Mouse (Mus musculus) hindbrain, embryonic 15.5 days (tissue): Measurements from ENCODE around the gene Adgrb3. TPM values are rescaled to one million over a fixed set of nuclear protein-coding genes. Genes with fewer than 3 reads are reported as not detected.

Source experiments
- ATAC-seq: fragments of 200-750 bp; cut with Nextera tagmentation; 2 replicates; pipeline ENCODE4 v1.8.0; 2017; ENCODE audit warnings: low read depth, moderate number of reproducible peaks, moderate TSS enrichment; ENCODE audit not compliant: low FRiP score
- H3K27ac ChIP-seq: fragments of 300-500 bp; sonication (generic); replicated peaks from 2 replicates; pipeline ENCODE4 v1.5.1; 2015; ENCODE audit warnings: mild to moderate bottlenecking, inconsistent platforms
- H3K27me3 ChIP-seq: fragments of 300-500 bp; sonication (generic); 2 replicates; pipeline ENCODE4 v1.6.1; 2015; ENCODE audit warnings: control low read depth, inconsistent platforms
- H3K36me3 ChIP-seq: fragments of 300-500 bp; sonication (generic); 2 replicates; pipeline ENCODE4 v1.6.1; 2015; ENCODE audit warnings: control low read depth, inconsistent platforms
- H3K4me1 ChIP-seq: fragments of 300-500 bp; sonication (generic); replicated peaks from 2 replicates; pipeline ENCODE4 v1.6.1; 2015; ENCODE audit warnings: control low read depth, inconsistent platforms
- H3K4me2 ChIP-seq: fragments of 300-500 bp; sonication (generic); 2 replicates; pipeline ENCODE4 v1.6.1; 2015; ENCODE audit warnings: moderate library complexity, mild to moderate bottlenecking, inconsistent platforms
- H3K4me3 ChIP-seq: fragments of 300-500 bp; sonication (generic); 2 replicates; pipeline ENCODE4 v1.5.1; 2015; ENCODE audit warnings: mild to moderate bottlenecking, inconsistent platforms
- H3K9ac ChIP-seq: fragments of 300-500 bp; sonication (generic); 2 replicates; pipeline ENCODE4 v1.6.1; 2015; ENCODE audit warnings: inconsistent platforms
- H3K9me3 ChIP-seq: fragments of 300-500 bp; sonication (generic); 2 replicates; pipeline ENCODE4 v1.6.1; 2016; ENCODE audit warnings: control low read depth, inconsistent platforms
- WGBS: fragments of 180-500 bp; shearing (Covaris S2); methylation state at CpG from one replicate; pipeline ENCODE4 v1.1.7; 2015; 5-methylcytosine and 5-hydroxymethylcytosine counted together
- polyA plus RNA-seq: library from polyadenylated mRNA; unstranded; fragments of >200 nt; fragmentation: Nextera tagmentation; extraction: Ambion mirVana; gene quantifications from 2 replicates; pipeline ENCODE4 v1.2.1, GENCODE M21; 2015

The Adgrb3 gene
- polyA plus RNA-seq: 52.4 and 53.4 TPM in 2 replicates

DNA sequence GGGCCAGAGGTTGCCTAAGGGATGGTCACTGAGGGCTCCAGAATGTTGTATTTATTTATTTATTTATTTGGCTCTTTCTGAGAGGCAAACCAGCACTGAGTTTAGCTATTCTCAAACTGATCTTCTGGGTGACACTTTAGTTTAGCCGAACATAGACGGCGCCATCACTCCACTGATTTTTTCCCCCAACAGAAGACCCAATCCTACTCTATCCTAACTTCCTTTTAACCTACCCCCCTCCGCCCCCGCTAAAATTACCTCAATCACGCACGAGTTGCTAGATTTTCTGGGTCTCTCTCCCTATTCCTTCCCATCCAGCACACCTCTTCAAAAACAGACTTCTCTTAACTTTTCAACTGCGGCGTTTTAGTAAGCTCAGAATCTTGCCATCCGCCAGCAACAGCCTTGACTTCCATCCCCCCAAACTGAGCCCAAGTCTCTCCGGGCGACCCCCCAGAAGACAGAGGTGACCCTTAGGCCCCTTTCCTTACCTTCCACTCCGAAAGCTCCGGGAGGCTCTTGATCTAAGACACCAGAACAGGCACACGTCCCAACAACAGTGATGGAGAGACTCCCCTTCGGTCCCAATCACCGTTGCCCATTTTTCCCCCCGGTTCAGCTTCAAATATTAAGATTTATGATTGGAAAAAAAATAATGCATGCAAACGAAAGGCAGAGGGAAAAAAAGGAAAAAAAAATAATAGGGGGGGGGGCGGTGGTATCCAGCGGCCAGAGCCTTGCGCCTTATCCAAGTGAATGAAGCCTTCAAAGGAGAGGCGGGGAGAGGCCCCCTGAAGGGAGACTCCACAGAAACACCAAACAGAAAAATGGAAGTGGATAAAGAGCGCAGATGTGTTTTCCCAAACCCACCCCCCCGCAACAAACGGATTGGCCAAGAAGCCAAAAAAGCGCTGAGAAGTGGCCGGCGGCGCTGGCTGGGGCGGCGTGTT lies at the start of gene Adgrb3:
Adgrb3 (minus strand) TSS at position 737 of the 950 bp plus-strand sequence.
- Histone ChIP-seq H3K4me2 (peak within 1 kb of the TSS; percentile 66), H3K4me3 (peak within 1 kb of the TSS; percentile 84), H3K27me3 (no peaks in the 10 kb centered on the region), H3K36me3 (no peaks in the 10 kb centered on the region), H3K9me3 (no peaks in the 10 kb centered on the region), H3K27ac (peak within 1 kb of the TSS; percentile 96), H3K9ac (peak within 1 kb of the TSS; percentile 89), H3K4me1 (peaks cover 33% of the 10 kb centered on the region)
- ATAC-seq: peak; percentile 31; the same call in 1 of the 2 replicates
- WGBS: under 1% methylated on average over 32 of the region's 32 CpGs

DNA sequence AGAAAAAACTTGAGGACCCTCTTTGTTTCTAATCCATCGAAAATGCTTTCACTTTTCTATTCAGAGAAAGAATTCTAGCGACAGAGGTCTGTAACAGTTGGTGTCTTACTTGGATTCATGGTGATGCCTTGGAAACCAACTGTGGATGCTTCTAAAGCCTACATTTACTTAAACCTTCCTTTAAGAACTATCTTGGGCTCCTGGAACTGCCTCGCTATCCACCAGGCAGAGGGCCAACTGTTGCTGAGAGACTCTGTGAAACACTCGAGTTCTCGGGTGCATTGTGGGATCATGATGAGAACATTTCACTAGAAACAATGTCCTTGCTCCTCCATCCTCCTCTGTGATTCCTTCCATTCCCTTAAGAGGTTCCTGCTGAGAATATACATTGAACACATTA lies 48.0 kb upstream of the Adgrb3 start:
- no peaks in the 10 kb centered on the region for H3K36me3 ChIP-seq
- no peak for ATAC-seq
- H3K4me1 ChIP-seq: no peaks in the 10 kb centered on the region
- H3K4me3 ChIP-seq: no peak overlapping the region
- H3K27ac ChIP-seq: no peak overlapping the region
- H3K27me3 ChIP-seq: no peaks in the 10 kb centered on the region
- 69% methylated on average over 5 of the region's 5 CpGs for WGBS
- H3K9ac ChIP-seq: no peak overlapping the region
- no peak overlapping the region for H3K4me2 ChIP-seq
- H3K9me3 ChIP-seq: no peaks in the 10 kb centered on the region

DNA sequence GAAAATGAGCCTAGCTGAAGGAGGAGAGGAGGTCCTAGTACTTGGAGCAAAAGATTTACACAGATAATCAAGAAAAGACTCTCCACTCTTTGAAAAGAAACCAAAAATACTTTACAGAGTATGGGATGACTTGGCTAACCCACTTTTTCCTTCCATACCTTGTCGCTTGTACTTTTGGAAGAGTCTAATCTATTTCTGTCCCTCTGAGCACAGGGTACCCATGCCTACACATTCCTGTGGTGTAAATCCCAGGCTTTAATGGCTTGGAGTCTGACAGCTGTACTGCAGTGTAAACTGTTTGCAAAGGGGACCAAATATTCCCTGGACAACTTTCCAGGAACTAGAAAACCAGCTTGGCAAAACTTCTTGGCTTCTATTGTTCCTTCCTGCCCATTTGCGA lies 28.0 kb upstream of the Adgrb3 start:
- 86% methylated on average over 2 of the region's 2 CpGs for WGBS
- no peak overlapping the region for H3K9ac ChIP-seq
- H3K9me3 ChIP-seq: 0 out of 2 replicates have a peak, but pooled peaks cover 3% of the 10 kb centered on the region
- no peaks in the 10 kb centered on the region for H3K4me1 ChIP-seq
- ATAC-seq: no peak
- no peaks in the 10 kb centered on the region for H3K36me3 ChIP-seq
- no peak overlapping the region for H3K27ac ChIP-seq
- H3K4me2 ChIP-seq: no peak overlapping the region
- H3K27me3 ChIP-seq: no peaks in the 10 kb centered on the region
- no peak overlapping the region for H3K4me3 ChIP-seq

DNA sequence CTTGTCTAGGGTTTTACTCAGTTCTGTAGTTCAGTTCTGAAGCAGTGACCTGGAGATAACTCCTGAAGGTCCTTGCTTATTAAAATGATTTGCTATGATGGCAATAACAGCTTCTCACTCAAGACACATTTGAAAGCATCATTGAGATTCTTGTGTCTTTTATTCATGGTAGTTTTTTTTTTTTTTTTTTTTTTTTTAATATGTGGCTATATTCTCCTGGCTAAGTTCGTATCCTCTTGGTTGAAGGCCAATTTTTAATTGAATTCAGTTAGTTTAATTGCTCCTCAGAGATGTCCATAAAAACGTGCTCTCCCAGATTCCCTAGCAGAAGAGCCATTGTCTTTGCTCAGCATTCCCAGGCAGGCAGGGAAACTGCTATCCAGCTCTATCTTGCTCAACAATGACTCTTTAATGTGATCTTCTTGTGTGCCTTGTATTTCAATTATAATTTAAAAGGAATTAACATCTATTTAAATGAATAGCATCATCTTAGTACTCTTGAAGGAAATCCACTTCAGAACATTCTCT lies 25.0 kb upstream of the Adgrb3 start:
- Histone ChIP-seq H3K4me3 (no peak overlapping the region), H3K9ac (no peak overlapping the region), H3K27me3 (no peaks in the 10 kb centered on the region), H3K4me1 (no peaks in the 10 kb centered on the region), H3K9me3 (no peaks in the 10 kb centered on the region), H3K36me3 (no peaks in the 10 kb centered on the region), H3K4me2 (no peak overlapping the region), H3K27ac (no peak overlapping the region)
- no peak for ATAC-seq
- WGBS: 17% methylated on average over 2 of the region's 2 CpGs

DNA sequence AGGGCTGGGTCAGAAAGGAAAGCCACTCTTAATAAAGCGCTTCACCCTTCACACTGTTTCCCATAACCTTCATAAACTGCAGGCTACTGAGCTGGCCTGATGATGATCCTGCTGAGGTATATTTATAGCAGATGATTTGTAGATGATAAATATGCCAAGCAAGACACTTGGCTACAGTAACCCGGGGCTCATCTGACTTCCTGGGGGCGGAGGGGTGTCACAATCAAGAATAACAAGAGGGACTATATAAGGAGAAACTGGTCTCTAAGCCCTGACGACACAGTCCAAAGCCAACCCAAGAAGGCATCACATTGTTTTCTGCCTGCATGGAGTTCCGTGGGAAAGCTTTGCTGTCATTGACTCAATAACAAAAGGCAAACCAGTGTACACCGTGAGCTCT lies 2.8 kb upstream of the Adgrb3 start:
- H3K9ac ChIP-seq: peak overlapping the region; percentile 89
- no peaks in the 10 kb centered on the region for H3K27me3 ChIP-seq
- H3K9me3 ChIP-seq: no peaks in the 10 kb centered on the region
- no peak for ATAC-seq
- peak overlapping the region; percentile 84 for H3K4me3 ChIP-seq
- H3K27ac ChIP-seq: peak overlapping the region; percentile 96
- 22% methylated on average over 6 of the region's 6 CpGs for WGBS
- peaks cover 10% of the 10 kb centered on the region for H3K4me1 ChIP-seq
- peak overlapping the region; percentile 66 for H3K4me2 ChIP-seq
- no peaks in the 10 kb centered on the region for H3K36me3 ChIP-seq

DNA sequence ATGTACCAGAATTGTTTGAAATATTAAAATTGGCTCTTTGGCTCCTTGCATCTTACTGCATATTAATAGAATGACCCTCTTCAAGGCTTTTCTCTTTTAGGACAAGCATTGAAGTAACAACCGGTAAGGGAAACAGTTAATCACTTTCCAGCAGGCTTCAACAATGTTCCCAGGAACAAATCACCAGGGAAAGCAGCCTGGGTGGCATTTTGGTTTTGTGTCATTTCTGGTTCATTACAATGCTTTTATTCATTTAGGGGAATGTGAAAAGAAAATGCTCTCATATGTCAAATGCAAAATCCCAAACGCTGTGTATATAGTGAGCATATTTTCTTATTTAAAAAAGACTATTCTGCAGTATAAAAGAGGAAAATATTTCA lies 2.0 kb upstream of the Adgrb3 start:
- Histone ChIP-seq H3K36me3 (no peaks in the 10 kb centered on the region), H3K27ac (peak overlapping the region; percentile 96)
- WGBS: 13% methylated on average over 2 of the region's 2 CpGs

DNA sequence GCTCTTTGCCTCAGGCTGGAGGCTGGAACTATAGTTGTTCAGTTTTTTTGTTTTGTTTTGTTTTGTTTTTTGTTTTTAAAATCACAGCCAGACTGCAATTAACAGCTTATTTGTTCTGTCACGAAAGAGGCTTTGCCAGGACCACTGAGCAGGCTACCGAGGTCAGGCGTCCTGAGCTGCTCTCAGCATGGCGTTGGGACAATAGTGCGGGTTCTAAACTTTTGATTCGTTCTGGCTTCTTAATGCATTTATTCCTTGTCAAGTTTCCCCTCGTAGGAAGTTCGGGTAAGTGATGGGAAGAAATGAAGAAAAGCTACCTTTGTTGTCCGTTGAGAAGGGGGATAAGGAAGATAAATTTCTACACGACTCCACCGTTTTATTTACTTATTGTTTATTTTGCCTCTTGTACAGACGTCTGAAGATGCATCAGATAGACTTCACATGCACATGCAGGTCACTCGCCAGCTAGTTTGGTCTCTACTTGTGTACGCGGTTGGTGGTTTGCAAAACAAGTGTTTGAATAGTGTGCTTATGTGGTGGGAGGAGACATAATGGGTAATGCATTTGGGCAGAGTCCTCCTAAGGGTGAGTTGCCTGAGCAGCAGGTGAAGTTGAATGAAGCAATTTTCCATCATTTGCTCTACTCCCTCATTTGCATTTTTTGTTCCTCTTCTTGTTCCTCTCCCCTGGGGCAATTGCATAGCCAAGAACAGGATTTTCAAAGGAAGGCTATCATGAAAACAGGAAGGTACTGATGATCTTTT lies 1.4 kb upstream of the Adgrb3 start:
- H3K27ac ChIP-seq: peak overlapping the region; percentile 96
- under 1% methylated on average over 15 of the region's 15 CpGs for WGBS
- H3K4me3 ChIP-seq: peak overlapping the region; percentile 84
- H3K9ac ChIP-seq: peak overlapping the region; percentile 89
- no peaks in the 10 kb centered on the region for H3K9me3 ChIP-seq
- H3K36me3 ChIP-seq: no peaks in the 10 kb centered on the region
- peaks cover 17% of the 10 kb centered on the region for H3K4me1 ChIP-seq
- peak; percentile 8; the same call in 1 of the 2 replicates for ATAC-seq
- no peaks in the 10 kb centered on the region for H3K27me3 ChIP-seq
- H3K4me2 ChIP-seq: peak overlapping the region; percentile 66

More for the DNA sequence above, 2.0 kb upstream of the Adgrb3 start:
- peak overlapping the region; percentile 84 for H3K4me3 ChIP-seq
- H3K9me3 ChIP-seq: no peaks in the 10 kb centered on the region
- H3K4me2 ChIP-seq: peak overlapping the region; percentile 66
- H3K9ac ChIP-seq: peak overlapping the region; percentile 89
- H3K27me3 ChIP-seq: no peaks in the 10 kb centered on the region
- peaks cover 12% of the 10 kb centered on the region for H3K4me1 ChIP-seq
- no peak for ATAC-seq

DNA sequence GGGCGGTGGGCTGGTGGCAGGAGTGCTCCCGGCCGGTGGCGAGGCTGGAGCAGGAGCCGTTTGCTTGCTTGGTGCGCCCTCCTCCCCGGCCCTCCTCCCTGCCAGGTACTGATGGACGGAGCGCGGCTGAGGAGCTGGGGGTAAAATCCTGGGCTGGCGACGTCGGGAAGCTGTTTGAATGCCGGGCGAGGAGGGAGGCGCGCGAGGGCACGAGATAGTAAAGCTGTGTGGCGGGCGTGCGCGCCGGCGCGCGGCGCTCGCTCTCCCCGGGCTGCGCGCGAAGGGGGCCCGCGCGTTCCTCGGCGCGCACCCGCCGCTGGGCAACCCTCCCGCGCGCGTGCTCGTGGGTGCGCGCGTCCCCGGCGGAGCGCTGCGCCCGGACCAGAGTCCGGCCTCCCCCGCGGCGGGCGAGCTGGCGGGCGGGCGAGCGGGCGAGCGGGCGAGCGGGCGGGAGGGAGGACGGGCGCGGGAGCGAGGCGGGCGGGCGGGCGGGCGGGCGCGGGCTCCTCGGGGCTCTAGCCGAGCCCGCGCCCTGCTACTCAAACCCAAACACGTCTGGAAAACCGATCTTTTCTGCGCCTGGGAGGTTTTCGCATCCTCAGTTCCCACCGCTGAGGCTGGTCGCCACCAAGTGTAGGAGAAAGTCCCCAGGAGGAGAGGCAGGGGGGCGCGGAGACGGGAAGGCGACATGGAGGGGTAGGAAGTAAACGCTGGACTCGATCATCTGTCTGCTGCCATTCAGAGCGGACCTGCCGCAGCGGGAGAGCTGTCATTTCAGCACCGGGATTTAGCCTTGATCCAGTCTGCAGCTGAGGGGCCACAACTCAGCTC lies 629 bp upstream of the Adgrb3 start:
- 0% methylated on average over 74 of the region's 99 CpGs for WGBS
- peak overlapping the region; percentile 66 for H3K4me2 ChIP-seq
- peak overlapping the region; percentile 84 for H3K4me3 ChIP-seq

DNA sequence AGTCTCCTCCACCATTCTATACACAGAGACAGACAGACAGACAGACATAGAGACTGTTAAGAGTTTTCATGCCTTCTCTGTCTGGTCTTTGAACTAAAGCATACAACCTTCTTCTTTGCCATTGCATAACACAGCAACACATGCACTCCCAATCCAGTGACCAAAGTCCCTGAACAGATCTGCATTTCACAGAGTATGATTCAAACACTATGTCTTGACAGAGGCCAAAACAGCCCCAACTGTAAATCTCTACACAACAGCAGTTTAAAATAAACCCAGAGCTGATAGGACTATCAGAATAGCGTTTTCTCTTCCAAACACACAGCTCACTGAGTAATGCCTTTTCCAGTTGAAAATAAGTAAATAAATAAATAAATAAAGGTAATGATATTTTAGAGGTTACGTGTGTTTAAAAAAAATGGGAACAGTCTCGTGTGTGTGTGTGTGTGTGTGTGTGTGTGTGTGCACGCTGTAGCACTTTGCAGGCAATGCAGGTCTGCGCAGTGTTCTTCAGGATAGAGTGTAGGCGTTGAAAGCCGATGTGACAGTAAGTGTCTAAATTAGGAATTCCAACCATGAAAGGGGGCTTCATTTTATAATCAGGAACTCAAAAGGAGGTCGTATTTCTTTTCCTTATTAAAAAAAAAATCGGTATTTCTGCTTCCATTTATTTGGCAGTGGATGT lies 1.3 kb downstream of the Adgrb3 start:
- Histone ChIP-seq H3K9ac (peak overlapping the region; percentile 89), H3K9me3 (no peaks in the 10 kb centered on the region), H3K4me1 (peaks cover 38% of the 10 kb centered on the region), H3K27me3 (no peaks in the 10 kb centered on the region), H3K27ac (peak overlapping the region; percentile 96), H3K4me3 (peak overlapping the region; percentile 84), H3K4me2 (peak overlapping the region; percentile 66), H3K36me3 (no peaks in the 10 kb centered on the region)
- no peak for ATAC-seq
- 30% methylated on average over 9 of the region's 9 CpGs for WGBS

More for the DNA sequence above, 629 bp upstream of the Adgrb3 start:
- peak overlapping the region; percentile 89 for H3K9ac ChIP-seq
- H3K27ac ChIP-seq: peak overlapping the region; percentile 96
- no peaks in the 10 kb centered on the region for H3K36me3 ChIP-seq
- H3K27me3 ChIP-seq: no peaks in the 10 kb centered on the region
- ATAC-seq: peak; percentile 90
- H3K9me3 ChIP-seq: no peaks in the 10 kb centered on the region
- peaks cover 25% of the 10 kb centered on the region for H3K4me1 ChIP-seq

DNA sequence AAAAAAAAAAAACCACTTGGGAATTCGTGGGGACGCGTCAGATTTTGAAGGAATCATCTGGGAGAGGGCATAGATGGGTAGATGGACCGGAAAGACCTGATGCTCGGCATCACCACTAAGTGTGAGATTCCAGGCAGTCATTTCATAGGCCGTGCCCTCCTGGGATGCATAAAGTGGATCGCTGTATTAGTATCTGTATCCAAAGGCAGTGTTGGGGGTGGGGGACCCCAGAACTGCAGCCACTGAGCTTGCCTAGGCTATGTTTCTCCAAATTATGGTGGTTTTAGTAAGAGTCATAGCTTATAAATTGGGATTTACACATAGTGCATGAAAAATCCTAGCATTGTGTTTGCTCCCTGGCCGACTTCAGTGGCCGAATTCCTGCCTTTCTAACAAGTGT lies 2.1 kb downstream of the Adgrb3 start:
- peak overlapping the region; percentile 51 for H3K9ac ChIP-seq
- H3K27ac ChIP-seq: 0 out of 2 replicates have a peak overlapping the region, but pooled peaks have one; percentile 35
- WGBS: 34% methylated on average over 9 of the region's 9 CpGs
- H3K9me3 ChIP-seq: no peaks in the 10 kb centered on the region
- no peaks in the 10 kb centered on the region for H3K36me3 ChIP-seq
- H3K4me2 ChIP-seq: peak overlapping the region; percentile 66
- H3K27me3 ChIP-seq: no peaks in the 10 kb centered on the region
- ATAC-seq: no peak
- peaks cover 41% of the 10 kb centered on the region for H3K4me1 ChIP-seq
- peak overlapping the region; percentile 84 for H3K4me3 ChIP-seq
